Mouse (Mus musculus) E14TG2a.4 (cell line): ENCODE data around the gene Gprc5d.

ENCODE experiments used
- CTCF ChIP-seq: conservative IDR thresholded peaks from 2 replicates; pipeline ENCODE4 v1.5.1; 2014; ENCODE audit warnings: low read length
- NANOG ChIP-seq: IDR thresholded peaks from 2 replicates; pipeline ENCODE4 v1.6.1; 2014; ENCODE audit warnings: borderline replicate concordance, low read length, mixed read lengths

- TF ChIP-seq CTCF (no peak), NANOG (no peak)
Observed at GRCm38 (mm10) chr6:135141451-135142147, 23.5 kb upstream of the Gprc5d start.
